Mouse (Mus musculus) gastrocnemius, adult 18-20 months (tissue): ENCODE measurements around the gene Thpo. TPM values are rescaled to one million over a fixed set of nuclear protein-coding genes. Genes with fewer than 3 reads are reported as not detected.

Source experiments
- total RNA-seq, 2 experiments: library from RNA; stranded (reverse); gene quantifications; 2 replicates each; pipeline ENCODE4 v1.2.3; 2021

Gene Thpo
- total RNA-seq, 2 experiments from 2014 or later, result 6.2 to 10.4 TPM

Other genes starting within 250 kb of the Thpo start
- 10 to 100 TPM; 52.6 to 54.4 TPM for gene Eif2b5, start 235.7 kb downstream of the Thpo start, total RNA-seq
- gene Dvl3, start 217.5 kb downstream of the Thpo start, total RNA-seq, result 10 to 100 TPM; 28.4 to 32.0 TPM
- gene Ap2m1, start 199.0 kb downstream of the Thpo start, total RNA-seq, result 100 to 1,000 TPM; 121 to 146 TPM
- gene Abcf3, start 185.9 kb downstream of the Thpo start, total RNA-seq, result 10 to 100 TPM; 50.3 to 69.8 TPM
- under 1 TPM in 1 of 2 experiments, not detected in 1; 0.07 TPM for gene Vwa5b2, start 145.0 kb downstream of the Thpo start, total RNA-seq
- 1 to 10 TPM; 3.7 to 4.1 TPM for gene Eef1akmt4, start 122.9 kb downstream of the Thpo start, total RNA-seq
- gene Gm49333, start 122.9 kb downstream of the Thpo start, total RNA-seq, result under 1 TPM; 0.11 to 0.17 TPM
- 10 to 100 TPM; 12.7 to 13.7 TPM for gene Alg3, start 122.8 kb downstream of the Thpo start, total RNA-seq
- gene Camk2n2, start 113.2 kb downstream of the Thpo start, total RNA-seq, result 1 to 10 TPM; 1.1 to 1.2 TPM
- gene Ece2, start 104.7 kb downstream of the Thpo start, total RNA-seq, result under 1 TPM in 1 of 2 experiments, not detected in 1; 0.41 TPM
- 100 to 1,000 TPM; 251 to 253 TPM for gene Psmd2, start 82.9 kb downstream of the Thpo start, total RNA-seq
- 100 to 1,000 TPM; 426 to 438 TPM for gene Eif4g1, start 66.2 kb downstream of the Thpo start, total RNA-seq
- 10 to 100 TPM; 47.5 to 59.9 TPM for gene Fam131a, start 41.3 kb downstream of the Thpo start, total RNA-seq
- gene Polr2h, start 16.8 kb downstream of the Thpo start, total RNA-seq, result 1 to 10 TPM; 7.8 to 9.5 TPM
- 1 to 10 TPM in 1 of 2 experiments, under 1 TPM in 1; 0.64 to 1.1 TPM for gene Clcn2, start 16.8 kb downstream of the Thpo start, total RNA-seq
- gene Chrd, start 1.4 kb downstream of the Thpo start, total RNA-seq, result 1 to 10 TPM; 2.1 to 3.1 TPM